Mouse (Mus musculus): ENCODE results near the gene Cdkn2a. TPM values are rescaled to one million over a fixed set of nuclear protein-coding genes. Genes with fewer than 3 reads are reported as not detected.

Cdkn2a gene
- polyA plus RNA-seq, 1 experiment from 2014 or later = not detected

- peaks cover 82% of the 10 kb centered on the region for H3K27me3 ChIP-seq (ENCODE audit: control insufficient read depth, insufficient read depth, low read length)
- peaks cover 2 to 6% of the 10 kb centered on the region in 2 experiments; a peak in 1 of 4 replicates for H3K4me1 ChIP-seq (ENCODE audit: control insufficient read depth in 2 of 2, insufficient read depth in 2 of 2, low read length in 2 of 2)
- no peak for ATAC-seq (ENCODE audit: insufficient number of reproducible peaks, insufficient read depth, low FRiP score, low read depth)
- H3K9ac ChIP-seq (ENCODE audit: low read length) = no peak overlapping the region
- no peaks in the 10 kb centered on the region for H3K36me3 ChIP-seq (ENCODE audit: control insufficient read depth, insufficient read depth, low read length)
- no peak overlapping the region for H3K27ac ChIP-seq (replicated peaks in 1 of 2; ENCODE audit: control insufficient read depth in 1 of 2, insufficient read depth in 1 of 2, low read depth in 2 of 2, low read length in 2 of 2)
- H3K9me3 ChIP-seq (ENCODE audit: control insufficient read depth, low read length) = 0 out of 2 replicates have a peak, but pooled peaks cover 3% of the 10 kb centered on the region
- 11% methylated on average over 1 of the region's 1 CpGs for WGBS
- no peak overlapping the region for H3K4me3 ChIP-seq (ENCODE audit: control insufficient read depth in 1 of 2, insufficient read depth in 1 of 2, low read depth in 1 of 2, low read length in 2 of 2)
- no peak overlapping the region for H3K4me2 ChIP-seq (ENCODE audit: low read length)
Observed at GRCm38 (mm10) chr4:89286566-89286965, 7.9 kb downstream of the Cdkn2a start.

DNA sequence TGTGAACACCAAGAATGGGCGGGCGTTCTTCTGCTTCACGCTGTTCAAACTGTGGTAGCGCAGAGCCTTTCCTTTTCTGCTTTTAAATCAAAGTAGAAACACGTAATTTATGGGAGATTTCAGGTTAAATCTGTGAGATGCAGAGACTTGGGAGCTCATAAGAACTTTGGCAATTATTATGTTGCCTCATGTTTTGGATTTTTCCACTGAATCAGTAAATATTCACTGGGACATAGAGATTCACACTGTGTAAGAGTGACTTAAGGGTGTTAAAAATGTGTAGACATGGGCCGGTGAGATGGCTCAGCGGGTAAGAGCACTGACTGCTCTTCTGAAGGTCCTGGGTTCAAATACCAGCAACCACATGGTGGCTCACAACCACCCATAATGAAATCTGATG lies 8.8 kb downstream of the Cdkn2a start:
- Histone ChIP-seq H3K36me3 (ENCODE audit: control insufficient read depth, insufficient read depth, low read length) (no peaks in the 10 kb centered on the region), H3K9me3 (ENCODE audit: control insufficient read depth, low read length) (0 out of 2 replicates have a peak, but pooled peaks cover 3% of the 10 kb centered on the region), H3K27ac (replicated peaks in 1 of 2; ENCODE audit: control insufficient read depth in 1 of 2, insufficient read depth in 1 of 2, low read depth in 2 of 2, low read length in 2 of 2) (no peak overlapping the region), H3K27me3 (ENCODE audit: control insufficient read depth, insufficient read depth, low read length) (peaks cover 81% of the 10 kb centered on the region), H3K9ac (ENCODE audit: low read length) (no peak overlapping the region), H3K4me1 (ENCODE audit: control insufficient read depth in 2 of 2, insufficient read depth in 2 of 2, low read length in 2 of 2) (peaks cover 2 to 6% of the 10 kb centered on the region in 2 experiments; a peak in 1 of 4 replicates), H3K4me3 (ENCODE audit: control insufficient read depth in 1 of 2, insufficient read depth in 1 of 2, low read depth in 1 of 2, low read length in 2 of 2) (no peak overlapping the region), H3K4me2 (ENCODE audit: low read length) (no peak overlapping the region)
- no peak for ATAC-seq (ENCODE audit: insufficient number of reproducible peaks, insufficient read depth, low FRiP score, low read depth)
- 42% methylated on average over 7 of the region's 7 CpGs for whole genome bisulfite sequencing

- no peaks in the 10 kb centered on the region for H3K36me3 ChIP-seq (ENCODE audit: control insufficient read depth, insufficient read depth, low read length)
- 2% methylated on average over 12 of the region's 12 CpGs for WGBS
Observed at GRCm38 (mm10) chr4:89282661-89283060, 11.8 kb downstream of the Cdkn2a start.

DNA sequence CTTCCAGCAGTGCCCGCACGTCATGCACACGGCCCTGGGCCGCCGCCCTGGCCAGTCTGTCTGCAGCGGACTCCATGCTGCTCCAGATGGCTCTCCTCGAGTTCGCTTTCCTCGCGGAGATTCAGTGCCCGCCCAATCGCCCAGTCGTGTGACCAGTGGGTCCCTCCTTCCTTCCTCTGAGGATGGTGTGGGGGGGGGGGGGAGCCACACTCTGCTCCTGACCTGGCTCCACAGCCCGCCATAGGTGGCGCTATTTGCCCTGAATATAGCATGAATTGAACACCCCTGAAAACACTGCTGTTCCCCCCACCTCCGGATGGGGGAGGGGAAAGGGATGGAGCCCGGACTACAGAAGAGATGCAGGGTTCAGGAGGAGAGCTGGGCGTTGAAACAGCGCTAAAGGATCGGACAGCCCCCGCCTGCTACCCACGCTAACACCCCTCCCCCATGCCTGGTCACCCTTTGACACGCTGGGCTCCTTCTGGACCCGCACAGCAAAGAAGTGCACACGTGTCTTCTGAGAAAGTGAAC lies 12.4 kb downstream of the Cdkn2a start:
- peaks cover 82% of the 10 kb centered on the region for H3K27me3 ChIP-seq (ENCODE audit: control insufficient read depth, insufficient read depth, low read length)
- peak overlapping the region in 1 of 2 experiments; percentile 15; a peak in 1 of 4 replicates for H3K4me3 ChIP-seq (ENCODE audit: control insufficient read depth in 1 of 2, insufficient read depth in 1 of 2, low read depth in 1 of 2, low read length in 2 of 2)
- ATAC-seq (ENCODE audit: insufficient number of reproducible peaks, insufficient read depth, low FRiP score, low read depth) = no peak
- H3K9me3 ChIP-seq (ENCODE audit: control insufficient read depth, low read length) = 0 out of 2 replicates have a peak, but pooled peaks cover 3% of the 10 kb centered on the region
- no peak overlapping the region for H3K27ac ChIP-seq (replicated peaks in 1 of 2; ENCODE audit: control insufficient read depth in 1 of 2, insufficient read depth in 1 of 2, low read depth in 2 of 2, low read length in 2 of 2)
- H3K4me1 ChIP-seq (ENCODE audit: control insufficient read depth in 2 of 2, insufficient read depth in 2 of 2, low read length in 2 of 2) = peaks cover 2 to 6% of the 10 kb centered on the region in 2 experiments; a peak in 1 of 4 replicates
- under 1% methylated on average over 25 of the region's 25 CpGs for WGBS
- H3K9ac ChIP-seq (ENCODE audit: low read length) = no peak overlapping the region
- no peaks in the 10 kb centered on the region for H3K36me3 ChIP-seq (ENCODE audit: control insufficient read depth, insufficient read depth, low read length)
- H3K4me2 ChIP-seq (ENCODE audit: low read length) = peak overlapping the region; percentile 43

More at GRCm38 (mm10) chr4:89282661-89283060, 11.8 kb downstream of the Cdkn2a start:
- Histone ChIP-seq H3K9me3 (ENCODE audit: control insufficient read depth, low read length) (0 out of 2 replicates have a peak, but pooled peaks cover 3% of the 10 kb centered on the region), H3K27ac (replicated peaks in 1 of 2; ENCODE audit: control insufficient read depth in 1 of 2, insufficient read depth in 1 of 2, low read depth in 2 of 2, low read length in 2 of 2) (no peak overlapping the region), H3K4me3 (ENCODE audit: control insufficient read depth in 1 of 2, insufficient read depth in 1 of 2, low read depth in 1 of 2, low read length in 2 of 2) (no peak overlapping the region), H3K4me1 (ENCODE audit: control insufficient read depth in 2 of 2, insufficient read depth in 2 of 2, low read length in 2 of 2) (peaks cover 2 to 6% of the 10 kb centered on the region in 2 experiments; a peak in 1 of 4 replicates), H3K9ac (ENCODE audit: low read length) (no peak overlapping the region), H3K27me3 (ENCODE audit: control insufficient read depth, insufficient read depth, low read length) (peaks cover 80% of the 10 kb centered on the region), H3K4me2 (ENCODE audit: low read length) (no peak overlapping the region)
- no peak for ATAC-seq (ENCODE audit: insufficient number of reproducible peaks, insufficient read depth, low FRiP score, low read depth)

DNA sequence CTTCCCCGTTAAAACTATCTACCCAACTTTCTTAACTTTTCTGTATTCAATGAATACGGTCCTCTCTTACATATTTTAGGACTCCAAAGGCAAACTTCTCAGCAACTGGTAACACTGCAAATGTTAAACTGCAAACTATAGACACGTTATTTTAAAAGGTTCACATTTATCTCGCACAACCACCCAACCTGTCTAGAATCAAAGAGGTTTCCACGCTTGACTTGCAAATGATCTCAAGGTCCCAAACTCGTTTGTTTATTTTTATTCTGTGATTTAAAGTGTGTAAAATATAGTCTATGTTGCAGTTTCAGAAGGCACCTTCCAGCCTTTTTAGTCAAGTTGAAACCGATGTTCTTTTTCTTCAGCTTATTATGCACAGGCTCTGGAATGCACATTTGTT lies 13.2 kb downstream of the Cdkn2a start:
- no peak for ATAC-seq (ENCODE audit: insufficient number of reproducible peaks, insufficient read depth, low FRiP score, low read depth)
- Histone ChIP-seq H3K27ac (replicated peaks in 1 of 2; ENCODE audit: control insufficient read depth in 1 of 2, insufficient read depth in 1 of 2, low read depth in 2 of 2, low read length in 2 of 2) (no peak overlapping the region), H3K9me3 (ENCODE audit: control insufficient read depth, low read length) (0 out of 2 replicates have a peak, but pooled peaks cover 3% of the 10 kb centered on the region), H3K4me2 (ENCODE audit: low read length) (no peak overlapping the region), H3K27me3 (ENCODE audit: control insufficient read depth, insufficient read depth, low read length) (peaks cover 85% of the 10 kb centered on the region), H3K4me1 (ENCODE audit: control insufficient read depth in 2 of 2, insufficient read depth in 2 of 2, low read length in 2 of 2) (peaks cover 2 to 6% of the 10 kb centered on the region in 2 experiments; a peak in 1 of 4 replicates), H3K36me3 (ENCODE audit: control insufficient read depth, insufficient read depth, low read length) (no peaks in the 10 kb centered on the region), H3K4me3 (ENCODE audit: control insufficient read depth in 1 of 2, insufficient read depth in 1 of 2, low read depth in 1 of 2, low read length in 2 of 2) (no peak overlapping the region), H3K9ac (ENCODE audit: low read length) (no peak overlapping the region)
- WGBS = 3% methylated on average over 7 of the region's 7 CpGs

DNA sequence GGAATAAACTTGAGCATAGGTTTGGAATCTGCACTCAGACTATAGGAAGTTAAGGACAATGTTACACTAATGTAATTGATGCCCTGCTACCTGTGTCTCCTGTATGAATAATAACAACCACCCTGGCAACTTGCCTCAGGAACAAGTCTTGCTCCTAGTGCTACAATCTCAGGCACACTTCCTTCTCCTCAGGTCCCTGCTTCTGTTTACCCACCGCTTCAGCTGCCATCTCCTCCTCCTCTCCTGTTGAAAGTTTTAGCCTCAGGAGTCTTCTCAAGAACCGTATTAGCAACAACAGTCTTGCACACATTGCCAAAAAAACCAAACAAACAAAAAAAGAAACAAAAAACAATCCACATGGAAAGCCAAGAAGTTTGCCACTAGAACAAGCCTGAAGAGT lies 14.8 kb downstream of the Cdkn2a start:
- Histone ChIP-seq H3K27me3 (ENCODE audit: control insufficient read depth, insufficient read depth, low read length) (peaks cover 92% of the 10 kb centered on the region), H3K4me1 (ENCODE audit: control insufficient read depth in 2 of 2, insufficient read depth in 2 of 2, low read length in 2 of 2) (peaks cover 2 to 6% of the 10 kb centered on the region in 2 experiments; a peak in 1 of 4 replicates), H3K36me3 (ENCODE audit: control insufficient read depth, insufficient read depth, low read length) (no peaks in the 10 kb centered on the region), H3K9me3 (ENCODE audit: control insufficient read depth, low read length) (no peaks in the 10 kb centered on the region), H3K4me3 (ENCODE audit: control insufficient read depth in 1 of 2, insufficient read depth in 1 of 2, low read depth in 1 of 2, low read length in 2 of 2) (no peak overlapping the region), H3K9ac (ENCODE audit: low read length) (no peak overlapping the region), H3K4me2 (ENCODE audit: low read length) (no peak overlapping the region), H3K27ac (replicated peaks in 1 of 2; ENCODE audit: control insufficient read depth in 1 of 2, insufficient read depth in 1 of 2, low read depth in 2 of 2, low read length in 2 of 2) (no peak overlapping the region)
- no peak for ATAC-seq (ENCODE audit: insufficient number of reproducible peaks, insufficient read depth, low FRiP score, low read depth)
- 4% methylated on average over 2 of the region's 2 CpGs for WGBS

- no peak overlapping the region for H3K27ac ChIP-seq (replicated peaks in 1 of 2; ENCODE audit: control insufficient read depth in 1 of 2, insufficient read depth in 1 of 2, low read depth in 2 of 2, low read length in 2 of 2)
- H3K9ac ChIP-seq (ENCODE audit: low read length) = no peak overlapping the region
- peaks cover 2 to 6% of the 10 kb centered on the region in 2 experiments; a peak in 1 of 4 replicates for H3K4me1 ChIP-seq (ENCODE audit: control insufficient read depth in 2 of 2, insufficient read depth in 2 of 2, low read length in 2 of 2)
- ATAC-seq (ENCODE audit: insufficient number of reproducible peaks, insufficient read depth, low FRiP score, low read depth) = no peak
- H3K4me2 ChIP-seq (ENCODE audit: low read length) = no peak overlapping the region
- no peaks in the 10 kb centered on the region for H3K9me3 ChIP-seq (ENCODE audit: control insufficient read depth, low read length)
- no peak overlapping the region for H3K4me3 ChIP-seq (ENCODE audit: control insufficient read depth in 1 of 2, insufficient read depth in 1 of 2, low read depth in 1 of 2, low read length in 2 of 2)
- WGBS = 11% methylated on average over 5 of the region's 5 CpGs
- H3K27me3 ChIP-seq (ENCODE audit: control insufficient read depth, insufficient read depth, low read length) = peaks cover 97% of the 10 kb centered on the region
- no peaks in the 10 kb centered on the region for H3K36me3 ChIP-seq (ENCODE audit: control insufficient read depth, insufficient read depth, low read length)
Observed at GRCm38 (mm10) chr4:89277381-89277940, 17.0 kb downstream of the Cdkn2a start.
